Mouse (Mus musculus) heart, postnatal 0 days (tissue): Measurements from ENCODE around the gene Ly6g6c. TPM values are rescaled to one million over a fixed set of nuclear protein-coding genes. Genes with fewer than 3 reads are reported as not detected.
A peak's percentile ranks its signal among the peaks of the same experiment; 100 is the strongest.

Source experiments
- ATAC-seq: fragments of 200-750 bp; cut with Nextera tagmentation; 2 replicates; pipeline ENCODE4 v1.8.0; 2017; ENCODE audit warnings: low read depth, moderate number of reproducible peaks, moderate library complexity; ENCODE audit not compliant: insufficient read depth
- DNase-seq: peaks from one replicate; pipeline ENCODE4 v3.0.0-alpha.2; 2016; ENCODE audit warnings: low spot score
- H3K27ac ChIP-seq: fragments of 300-500 bp; sonication (generic); 2 replicates; pipeline ENCODE4 v1.5.1; 2014; ENCODE audit warnings: low read depth, mild to moderate bottlenecking
- H3K27me3 ChIP-seq: fragments of 300-500 bp; sonication (generic); 2 replicates; pipeline ENCODE4 v1.6.1; 2014; ENCODE audit warnings: low read length, mixed read lengths; ENCODE audit not compliant: control insufficient read depth, insufficient read depth
- H3K36me3 ChIP-seq: fragments of 300-500 bp; sonication (generic); replicated peaks from 2 replicates; pipeline ENCODE4 v1.6.1; 2014; ENCODE audit warnings: low read length, mixed read lengths; ENCODE audit not compliant: control insufficient read depth, insufficient read depth
- H3K4me1 ChIP-seq: fragments of 300-500 bp; sonication (generic); 2 replicates; pipeline ENCODE4 v1.6.1; 2014; ENCODE audit warnings: antibody characterized with exemption; ENCODE audit not compliant: control insufficient read depth, insufficient read depth
- H3K4me2 ChIP-seq: fragments of 300-500 bp; sonication (generic); 2 replicates; pipeline ENCODE4 v1.6.1; 2014; ENCODE audit warnings: low read depth, mild to moderate bottlenecking, low read length, moderate library complexity
- H3K4me3 ChIP-seq: fragments of 300-500 bp; sonication (generic); 2 replicates; pipeline ENCODE4 v1.5.1; 2014; ENCODE audit warnings: low read depth, low read length
- H3K9ac ChIP-seq: fragments of 300-500 bp; sonication (generic); replicated peaks from 2 replicates; pipeline ENCODE4 v1.6.1; 2014; ENCODE audit warnings: low read depth, low read length, mixed read lengths
- H3K9me3 ChIP-seq: fragments of 300-500 bp; sonication (generic); replicated peaks from 2 replicates; pipeline ENCODE4 v1.6.1; 2016; ENCODE audit warnings: low read length; ENCODE audit not compliant: control insufficient read depth
- CTCF ChIP-seq: IDR thresholded peaks from 2 replicates; pipeline ENCODE4 v1.5.1; 2016; ENCODE audit warnings: antibody characterized with exemption, control low read depth, low read depth
- EP300 ChIP-seq: IDR thresholded peaks from 2 replicates; pipeline ENCODE4 v1.6.1; 2016; ENCODE audit warnings: antibody characterized with exemption, low read depth
- WGBS: fragments of 180-500 bp; shearing (Covaris S2); extraction: QIAGEN DNeasy Blood & Tissue Kit; methylation state at CpG from one replicate; pipeline ENCODE4 v1.1.7; 2014; 5-methylcytosine and 5-hydroxymethylcytosine counted together
- polyA plus RNA-seq: library from polyadenylated mRNA; unstranded; fragments of >200 nt; fragmentation: Nextera tagmentation; extraction: Ambion mirVana; gene quantifications from 2 replicates; pipeline ENCODE4 v1.2.1, GENCODE M21; 2015
- total RNA-seq: library from RNA; depleted of rRNA; stranded (reverse); fragments of >200 nt; gene quantifications from 2 replicates; pipeline ENCODE4 v1.2.3, GENCODE M21; 2014; ENCODE audit warnings: low replicate concordance

Gene Ly6g6c
- total and polyA plus RNA-seq, 2 experiments from 2014 or later: not detected

DNA sequence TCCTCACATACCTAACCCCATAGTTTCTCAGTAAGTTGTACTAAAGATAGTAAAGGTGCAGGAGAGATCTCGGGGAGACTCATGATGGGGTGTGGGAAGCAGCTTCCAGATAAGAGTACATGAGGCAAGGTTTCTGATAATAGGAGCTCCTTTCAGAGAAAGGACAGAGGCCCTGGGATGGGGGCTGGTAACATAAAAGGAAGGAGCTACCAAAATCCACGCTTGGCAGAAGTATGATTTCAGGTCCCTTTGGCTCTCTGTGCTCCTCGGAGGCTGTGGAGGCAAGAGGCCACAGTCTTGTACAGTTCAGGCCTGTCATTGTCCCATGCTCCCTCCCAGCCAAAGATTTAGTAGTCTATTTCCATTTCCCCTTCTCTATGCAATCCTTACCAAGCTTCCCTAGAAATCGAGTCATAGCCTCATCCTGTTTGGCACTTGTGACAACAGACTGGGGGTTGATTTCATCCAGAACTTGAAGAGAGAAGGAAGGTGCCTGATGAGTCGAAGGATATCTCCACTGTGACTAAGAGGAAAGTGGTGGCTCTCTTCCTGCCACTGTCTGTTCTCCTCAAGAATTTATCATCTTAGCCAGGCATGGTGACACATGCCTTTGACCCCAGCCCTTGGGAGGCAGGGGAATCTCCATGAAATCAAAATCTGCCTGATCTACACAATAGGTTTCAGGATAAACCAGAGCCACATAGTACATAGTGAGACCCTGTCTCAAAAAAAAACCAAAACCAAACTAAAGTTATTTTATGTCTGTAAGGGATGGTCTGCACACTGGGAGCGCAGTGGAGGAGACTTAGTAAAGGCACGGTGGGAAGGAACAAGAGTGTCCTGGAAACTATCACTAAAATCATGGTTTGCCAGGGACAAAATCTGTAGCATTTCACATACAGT, 20.0 kb upstream of the Ly6g6c start:
- TF ChIP-seq EP300 (no peak), CTCF (no peak)
- Histone ChIP-seq H3K4me1 (peaks cover 34% of the 10 kb centered on the region), H3K4me3 (peak overlapping the region; percentile 61), H3K9me3 (no peaks in the 10 kb centered on the region), H3K27ac (peak overlapping the region; percentile 93), H3K36me3 (no peaks in the 10 kb centered on the region), H3K9ac (peak overlapping the region; percentile 77), H3K27me3 (no peaks in the 10 kb centered on the region), H3K4me2 (peak overlapping the region; percentile 96)
- DNase-seq (no peak), ATAC-seq (no peak)
- WGBS: 51% methylated on average over 7 of the region's 7 CpGs

DNA sequence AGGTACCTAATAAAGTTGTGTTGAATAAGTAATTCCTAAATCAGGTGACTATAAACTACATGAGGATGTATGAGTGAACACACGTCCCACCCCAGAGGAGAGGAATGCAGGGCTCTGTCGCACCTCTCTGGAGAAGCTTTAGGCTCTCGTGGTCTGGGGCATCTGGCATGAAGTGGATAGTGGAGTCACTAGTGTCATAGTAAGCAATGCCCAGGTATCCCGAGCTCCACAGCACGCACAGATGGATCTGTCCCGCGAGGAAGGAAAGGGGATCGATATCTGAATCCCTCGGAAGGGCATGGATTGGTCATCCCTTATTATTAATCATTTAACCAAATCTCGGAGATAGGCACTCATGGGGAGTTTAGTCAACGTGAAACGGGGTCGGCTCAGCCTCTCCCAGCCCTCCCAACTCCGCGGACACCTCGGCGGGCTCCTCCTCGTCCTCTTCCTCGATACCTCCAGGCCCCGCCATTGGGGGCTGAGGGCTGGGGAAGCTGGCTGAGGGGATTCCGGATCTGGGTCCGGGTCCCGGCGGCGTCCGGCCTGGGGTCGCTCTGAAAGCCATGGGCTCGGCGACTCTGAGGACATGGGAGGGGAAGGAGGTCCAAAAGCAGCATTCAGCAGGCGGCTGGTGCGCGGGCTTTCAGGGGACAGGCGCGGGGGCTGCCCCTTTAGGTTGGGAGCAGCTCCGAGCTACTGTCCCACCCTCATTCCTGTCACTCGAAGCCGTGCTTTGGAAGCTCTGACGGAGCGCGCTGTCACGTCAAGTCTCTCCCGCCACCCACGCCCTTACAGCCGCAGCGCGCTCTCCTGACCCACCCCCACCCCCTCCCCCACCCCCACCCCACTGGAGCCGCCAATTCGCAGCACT, 19.1 kb upstream of the Ly6g6c start:
- Histone ChIP-seq H3K27me3 (no peaks in the 10 kb centered on the region), H3K9ac (peak overlapping the region; percentile 77), H3K36me3 (no peaks in the 10 kb centered on the region), H3K4me2 (peak overlapping the region; percentile 96), H3K9me3 (no peaks in the 10 kb centered on the region), H3K27ac (peak overlapping the region; percentile 93), H3K4me3 (peak overlapping the region; percentile 61), H3K4me1 (peaks cover 34% of the 10 kb centered on the region)
- no peak for TF ChIP-seq CTCF
- no peak for TF ChIP-seq EP300
- DNase-seq: no peak
- peak; percentile 52; the same call in 1 of the 2 replicates for ATAC-seq
- 4% methylated on average over 48 of the region's 48 CpGs for WGBS

DNA sequence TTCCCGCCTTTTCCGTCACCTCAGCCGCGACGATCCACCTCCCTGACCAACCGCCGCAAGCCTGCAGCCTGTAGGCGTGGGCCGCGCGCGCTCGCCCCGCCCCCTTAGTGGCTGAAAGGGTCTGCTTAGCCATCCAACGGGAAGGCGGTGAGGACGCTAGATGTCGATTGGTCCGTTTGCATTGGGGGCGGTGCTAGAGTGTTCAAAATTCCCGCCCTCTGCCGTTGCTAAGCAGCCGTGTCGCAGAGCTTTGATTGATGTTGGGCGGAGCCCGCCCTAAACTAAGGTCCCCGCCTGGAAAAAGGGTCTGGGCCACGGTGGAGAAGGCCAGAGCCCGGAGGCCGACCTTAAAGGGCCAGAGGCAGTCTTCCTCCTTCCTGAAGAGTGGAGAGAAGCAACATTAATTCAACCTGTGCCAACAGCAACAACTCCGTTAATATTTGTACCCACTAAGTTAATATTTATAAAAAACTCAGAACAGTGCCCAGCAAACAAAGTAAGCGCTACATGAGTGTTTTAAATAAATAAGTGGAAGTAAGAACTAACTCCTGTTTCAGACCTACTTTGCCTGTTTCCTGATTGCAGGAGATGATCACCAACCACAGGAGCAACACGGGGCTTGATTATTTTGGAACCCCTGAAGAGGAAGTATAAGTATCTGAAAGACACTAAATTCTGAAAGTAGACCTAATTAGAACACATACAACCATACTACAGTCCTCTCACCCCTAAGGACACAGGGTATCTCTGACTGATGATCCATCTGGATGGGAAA, 18.3 kb upstream of the Ly6g6c start, which contains the start of gene Msh5:
TSS of gene Msh5 (minus strand) at position 65 of the 775 bp plus-strand sequence.
- H3K9ac ChIP-seq: peak within 1 kb of the TSS; percentile 77
- H3K9me3 ChIP-seq: no peaks in the 10 kb centered on the region
- 2% methylated on average over 33 of the region's 33 CpGs for WGBS
- no peaks in the 10 kb centered on the region for H3K36me3 ChIP-seq
- H3K4me3 ChIP-seq: peak within 1 kb of the TSS; percentile 61
- H3K27me3 ChIP-seq: no peaks in the 10 kb centered on the region
- TF ChIP-seq EP300 (no peak), CTCF (no peak)
- peak within 1 kb of the TSS; percentile 98 for H3K27ac ChIP-seq
- H3K4me1 ChIP-seq: peaks cover 34% of the 10 kb centered on the region
- DNase-seq: peak; percentile 98
- ATAC-seq: peak; percentile 91
- peak within 1 kb of the TSS; percentile 96 for H3K4me2 ChIP-seq

DNA sequence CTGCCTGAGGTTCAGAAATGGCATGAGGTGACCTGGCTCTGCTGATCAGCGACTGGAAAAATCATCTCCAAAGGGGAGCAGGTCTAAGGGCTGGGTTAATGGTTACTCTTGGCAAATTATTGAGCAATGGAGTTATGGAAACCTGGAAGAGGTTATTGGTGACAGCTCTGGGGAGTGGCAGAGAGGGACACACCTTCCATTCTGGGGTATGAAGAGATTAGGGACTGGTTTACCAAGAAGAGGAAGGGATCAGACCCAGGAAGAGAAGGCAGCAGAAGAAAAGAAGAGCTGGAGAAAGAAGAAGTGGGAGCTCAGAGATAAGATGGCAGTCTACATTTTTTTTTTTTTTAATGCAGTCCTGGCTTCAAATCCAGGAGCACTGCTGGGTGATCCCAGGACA, 17.5 kb upstream of the Ly6g6c start:
- DNase-seq: no peak
- no peak overlapping the region for H3K4me3 ChIP-seq

More for the DNA sequence above, 17.5 kb upstream of the Ly6g6c start:
- peaks cover 3% of the 10 kb centered on the region for H3K36me3 ChIP-seq
- H3K4me2 ChIP-seq: peak overlapping the region; percentile 36
- ATAC-seq: no peak
- no peaks in the 10 kb centered on the region for H3K27me3 ChIP-seq
- TF ChIP-seq EP300 (no peak), CTCF (no peak)
- H3K27ac ChIP-seq: peak overlapping the region; percentile 98
- H3K9me3 ChIP-seq: no peaks in the 10 kb centered on the region
- peaks cover 34% of the 10 kb centered on the region for H3K4me1 ChIP-seq
- 36% methylated on average over 1 of the region's 1 CpGs for WGBS
- no peak overlapping the region for H3K9ac ChIP-seq
